Mouse (Mus musculus): ENCODE measurements at regions not wholly inside any gene's neighbourhood (a gene's known extent, or its start where the extent isn't known, plus 50 kb on each side); places are given as distances from the start of the nearest gene placed in this dataset.

DNA sequence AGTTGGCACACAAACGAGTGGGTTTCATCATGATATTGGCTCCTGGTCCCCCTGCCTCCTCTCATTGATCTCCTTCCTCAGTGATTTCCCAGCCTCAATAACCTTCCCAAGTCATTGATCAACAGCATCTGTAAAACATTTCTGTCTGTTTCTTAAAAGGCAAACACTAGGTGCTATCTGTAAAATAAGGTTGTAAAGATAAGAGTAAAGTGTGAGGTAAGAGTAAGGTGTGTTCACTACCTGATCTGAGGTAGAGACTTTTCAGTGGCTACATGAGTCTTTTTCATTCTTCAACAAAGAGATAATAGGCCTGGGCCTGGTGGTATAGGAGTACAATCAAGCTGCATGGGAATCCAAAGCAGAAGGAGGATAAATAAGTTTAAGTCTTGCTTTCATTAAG, 55.7 kb downstream of the Plk2 start:
- DNase-seq (ENCODE audit: low spot score) = no peak

DNA sequence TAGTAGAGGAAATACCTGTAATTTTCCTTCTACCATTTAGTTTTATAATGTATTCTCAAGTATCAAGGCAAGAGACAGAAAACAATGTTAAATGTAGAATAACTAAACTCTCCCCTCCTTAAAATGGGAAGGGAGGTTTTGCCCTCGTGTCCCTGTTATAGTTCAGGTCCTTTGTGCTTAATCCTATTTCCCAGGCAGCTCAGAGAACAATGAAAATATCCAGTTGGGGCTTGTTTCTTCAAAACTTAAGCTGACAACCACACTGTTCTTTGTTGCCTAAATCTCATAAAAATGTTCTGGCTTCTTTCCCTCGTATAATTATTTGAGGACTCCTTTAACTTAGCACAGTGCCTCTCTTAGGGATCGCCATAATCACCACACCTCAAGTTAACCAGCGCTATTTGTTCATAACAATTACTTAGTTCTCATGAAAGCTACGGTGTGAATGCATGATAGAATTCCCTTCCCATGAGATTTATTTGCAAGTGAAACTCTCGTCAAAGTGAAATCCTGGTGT, 57.2 kb downstream of the Plk2 start:
- no peak for DNase-seq (ENCODE audit: low spot score)

DNA sequence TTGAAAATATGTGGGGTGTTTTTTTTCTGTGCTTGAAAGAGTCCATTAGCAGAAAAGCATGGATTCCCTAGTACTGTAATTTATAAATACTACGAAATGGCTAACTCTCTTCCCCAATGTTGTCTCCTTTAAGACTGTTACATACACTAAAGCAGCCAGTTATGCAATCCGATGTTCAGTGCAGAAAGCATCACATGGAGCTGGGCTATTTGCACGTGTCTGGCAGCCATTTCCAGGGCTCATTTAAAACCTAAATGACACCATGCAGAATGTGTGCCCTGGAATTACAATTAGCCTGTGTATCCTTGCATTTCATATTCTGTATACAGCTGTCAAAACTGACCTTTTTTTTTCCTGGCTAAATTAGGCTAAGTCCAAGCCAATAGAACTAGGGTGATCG, 60.2 kb downstream of the Plk2 start:
- DNase-seq (ENCODE audit: low spot score) = no peak

DNA sequence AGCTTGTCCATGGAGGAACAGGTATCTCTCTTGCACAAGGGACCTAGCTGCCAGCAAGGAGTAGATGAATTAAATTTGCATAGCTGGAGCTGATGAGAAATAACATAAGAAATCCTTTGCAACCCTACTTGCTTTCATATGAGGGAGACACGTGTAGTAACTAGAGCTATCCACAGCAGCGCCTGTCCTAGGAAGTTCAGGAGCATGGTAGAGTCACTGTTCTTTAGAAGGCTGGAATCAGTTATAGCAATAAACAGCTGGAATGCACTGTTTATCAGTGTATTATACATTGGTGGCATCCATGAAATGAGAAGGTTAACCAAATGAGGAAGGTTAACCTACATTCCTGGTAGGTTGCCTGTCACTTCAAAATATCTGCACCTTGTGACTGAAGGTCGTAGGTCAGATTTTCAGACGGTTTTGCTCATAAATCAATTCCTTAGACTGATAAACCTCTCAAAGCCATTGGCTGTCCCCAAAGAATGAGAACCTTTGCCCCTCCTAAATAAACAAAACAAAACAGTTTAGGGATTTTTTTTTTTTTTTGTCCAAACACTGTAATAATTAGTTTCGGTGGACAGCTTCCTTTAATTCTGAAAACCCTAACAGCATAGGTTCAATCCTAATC, 60.8 kb downstream of the Plk2 start:
- no peak for DNase-seq (ENCODE audit: low spot score)

GRCm38 (mm10) chr13:110458701-110459100, 63.9 kb downstream of the Plk2 start:
- no peak for DNase-seq (ENCODE audit: low spot score)

DNA sequence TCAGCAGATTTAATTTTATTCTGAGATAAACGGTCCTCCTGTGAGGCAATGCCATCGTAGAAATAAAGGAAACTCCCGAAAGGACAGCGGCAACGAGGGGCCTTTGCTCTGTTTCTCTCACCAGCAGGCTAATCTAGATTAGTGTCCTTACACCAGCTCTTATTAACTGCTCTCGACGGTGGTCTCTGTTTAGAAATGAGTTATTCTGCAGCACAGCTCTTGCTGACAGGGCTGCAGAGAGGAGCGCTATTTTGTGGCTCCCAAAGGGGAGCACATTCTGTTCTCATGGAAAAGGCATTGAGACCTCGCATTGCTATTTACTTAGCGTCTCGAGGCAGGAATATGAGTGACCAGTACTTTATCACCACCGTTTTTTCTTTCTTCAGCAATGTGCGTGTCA, 66.7 kb downstream of the Plk2 start:
- DNase-seq (ENCODE audit: low spot score) = no peak

- DNase-seq (ENCODE audit: low spot score) = no peak
Observed at GRCm38 (mm10) chr13:110471526-110471925, 76.7 kb downstream of the Plk2 start.

- no peak for DNase-seq (ENCODE audit: low spot score)
Observed at GRCm38 (mm10) chr13:110477709-110478108, 82.9 kb downstream of the Plk2 start.

- no peak for DNase-seq (ENCODE audit: low spot score)
Observed at GRCm38 (mm10) chr13:110484358-110484940, 89.6 kb downstream of the Plk2 start.

DNA sequence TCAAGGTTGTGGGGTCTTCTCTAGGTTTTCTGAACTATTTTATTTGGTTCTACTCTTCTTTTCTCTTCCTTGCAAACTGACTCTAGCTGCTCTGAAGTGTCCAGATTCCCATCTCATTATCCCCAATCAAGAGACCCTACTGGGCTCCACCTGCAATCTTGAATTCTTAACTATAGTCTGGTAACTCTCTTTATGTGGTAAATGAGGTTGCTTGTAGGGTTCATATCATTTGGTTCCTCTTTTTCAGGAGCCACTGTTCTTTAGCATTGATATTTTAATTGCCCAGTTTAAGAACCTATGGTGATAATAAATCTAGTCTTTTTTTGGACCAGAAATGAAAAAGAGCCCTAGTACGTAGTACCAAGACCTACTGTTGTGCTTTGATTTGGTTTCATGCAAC, 90.7 kb downstream of the Plk2 start:
- DNase-seq (ENCODE audit: low spot score) = no peak

GRCm38 (mm10) chr13:110490166-110490565, 95.3 kb downstream of the Plk2 start:
- DNase-seq (ENCODE audit: low spot score) = no peak

GRCm38 (mm10) chr13:110492296-110493001, 97.6 kb downstream of the Plk2 start:
- DNase-seq (ENCODE audit: low spot score) = no peak

DNA sequence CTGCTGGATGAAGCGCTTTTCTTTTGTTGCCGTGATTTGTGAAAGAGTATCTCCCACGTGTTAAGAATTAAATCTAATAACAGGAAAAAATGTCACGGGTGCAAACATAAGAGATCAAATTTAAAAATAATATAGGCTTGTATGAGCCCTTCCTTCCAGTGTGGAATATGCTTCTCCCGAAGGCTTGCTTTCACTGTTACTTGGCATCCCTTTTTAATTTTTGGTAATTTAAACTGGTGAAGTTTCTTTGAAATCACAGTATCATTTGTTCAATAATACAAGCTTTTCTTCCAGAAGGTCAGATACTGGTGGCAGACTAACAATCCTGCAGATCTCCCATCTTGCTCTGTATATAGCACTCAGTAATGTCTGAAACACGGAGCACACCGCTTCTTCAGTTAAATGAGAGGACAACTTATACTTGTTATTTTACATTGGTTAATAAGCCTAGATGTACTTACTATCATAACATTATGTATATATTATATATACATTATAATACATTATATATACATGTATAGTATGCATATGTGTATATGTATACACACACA, 98.2 kb downstream of the Plk2 start:
- no peak for DNase-seq (ENCODE audit: low spot score)

- no peak for DNase-seq (ENCODE audit: low spot score)
Observed at GRCm38 (mm10) chr13:110497461-110497860, 102.6 kb downstream of the Plk2 start.

GRCm38 (mm10) chr13:110507814-110508362, 113.0 kb downstream of the Plk2 start:
- no peak for DNase-seq (ENCODE audit: low spot score)

GRCm38 (mm10) chr13:110517986-110518385, 123.1 kb downstream of the Plk2 start:
- no peak for DNase-seq (ENCODE audit: low spot score)

DNA sequence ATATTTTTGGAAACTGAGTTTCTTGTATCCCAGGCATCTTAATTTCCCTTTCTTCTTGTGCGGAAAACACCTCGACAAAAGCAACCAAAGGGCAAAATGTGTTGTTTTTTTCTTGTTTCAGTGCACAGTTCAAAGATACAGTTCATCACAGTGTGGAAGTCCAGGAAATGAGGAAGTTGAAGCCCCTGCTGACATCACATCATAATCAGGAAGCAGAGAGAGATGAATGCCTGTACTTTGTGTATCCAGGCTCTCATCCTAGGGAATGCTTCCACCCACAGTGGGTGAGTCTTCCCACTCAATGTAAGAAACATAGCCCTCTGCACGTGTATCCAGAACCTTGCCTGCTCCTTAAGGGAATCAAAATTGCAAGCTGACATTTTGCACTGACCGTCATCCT, 128.1 kb downstream of the Plk2 start:
- no peak for DNase-seq (ENCODE audit: low spot score)

DNA sequence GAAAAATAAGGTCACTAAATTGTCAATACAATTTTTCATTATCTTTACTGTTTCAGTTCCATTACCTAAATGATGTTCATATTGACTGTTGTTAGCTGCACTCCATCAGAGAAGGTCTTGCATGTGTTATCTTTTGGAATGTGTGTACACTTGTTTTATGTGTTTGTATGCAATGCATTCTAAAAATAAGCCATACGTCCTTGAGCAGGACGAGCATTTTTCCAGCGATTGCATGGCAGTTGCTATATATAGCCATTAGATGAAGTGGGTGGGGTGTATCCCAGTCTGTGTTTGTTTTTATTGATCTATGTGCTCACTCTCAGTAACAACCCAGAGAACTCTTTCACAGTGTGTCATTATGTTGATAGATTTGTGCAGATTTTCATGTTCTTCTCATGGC, 132.8 kb downstream of the Plk2 start:
- no peak for DNase-seq (ENCODE audit: low spot score)

GRCm38 (mm10) chr13:110529624-110530023, 134.8 kb downstream of the Plk2 start:
- no peak for DNase-seq (ENCODE audit: low spot score)

- no peak for DNase-seq (ENCODE audit: low spot score)
Observed at GRCm38 (mm10) chr13:110534320-110534764, 139.5 kb downstream of the Plk2 start.

DNA sequence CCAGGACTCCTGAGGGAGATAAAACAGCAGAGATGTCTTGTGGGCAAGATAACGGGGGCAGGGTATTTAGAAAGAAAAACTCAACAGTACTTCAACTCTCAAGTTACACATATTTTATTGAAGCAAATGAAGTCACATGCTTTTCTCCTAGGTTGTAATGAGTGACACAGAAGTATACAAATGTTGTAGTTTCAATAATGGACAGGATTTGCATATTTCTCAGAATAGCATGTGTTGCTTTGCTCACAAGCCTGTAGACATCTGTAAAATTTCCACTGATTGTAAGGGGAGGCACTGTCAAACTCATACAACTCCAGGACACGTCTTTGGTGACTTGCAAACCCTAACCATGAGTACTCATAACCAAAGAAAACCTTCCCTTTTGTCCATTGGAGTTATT, 140.9 kb downstream of the Plk2 start:
- no peak for DNase-seq (ENCODE audit: low spot score)

DNA sequence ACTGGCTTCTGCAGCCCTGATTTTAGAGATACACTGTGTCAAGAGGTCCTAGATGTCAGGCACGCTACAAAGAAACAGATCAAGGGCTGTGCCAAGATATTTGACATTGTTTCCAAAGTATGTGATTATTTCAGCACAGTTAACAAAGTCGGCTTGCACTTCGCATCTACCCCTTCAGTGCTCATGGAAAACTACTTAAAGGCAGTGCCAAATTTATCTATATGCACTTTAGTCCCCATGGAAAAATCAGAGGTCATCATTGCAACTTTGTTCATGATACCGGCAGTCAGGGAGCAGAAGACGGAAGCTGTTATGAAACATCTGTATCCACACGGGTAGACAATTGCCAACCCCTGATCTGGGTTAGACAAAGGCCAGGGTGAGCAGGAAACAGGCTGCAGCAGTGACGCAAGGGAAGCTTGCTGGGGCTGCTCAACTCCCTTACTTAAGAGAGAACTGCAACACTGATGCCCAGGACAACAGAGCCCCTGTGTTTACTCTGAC, 143.2 kb downstream of the Plk2 start:
- no peak for DNase-seq (ENCODE audit: low spot score)
